Mouse (Mus musculus): ENCODE measurements around the gene Celf1.
"Not testable (repeated sequence)": the region's sequence is repeated elsewhere in the genome, so short reads cannot be mapped to it uniquely, and the experiment has no call there.

The Celf1 gene

DNA sequence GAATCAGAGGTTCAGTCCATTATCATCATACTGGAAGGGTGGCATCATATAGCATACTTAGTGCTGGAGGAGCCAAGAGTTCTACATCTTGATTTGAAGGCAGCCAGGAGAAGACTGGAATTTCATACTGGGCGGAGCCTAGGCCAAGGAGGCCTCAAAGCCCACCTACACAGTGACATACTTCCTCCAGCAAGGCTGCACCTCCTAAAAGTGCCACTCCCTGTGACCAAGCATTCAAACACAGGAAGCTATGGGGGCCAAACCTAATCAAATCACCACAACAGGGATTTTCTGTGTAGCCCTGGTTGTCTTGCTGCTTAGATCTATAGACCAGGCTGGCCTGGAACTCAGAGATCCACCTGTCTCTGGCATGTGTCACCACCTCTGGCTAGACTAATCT lies 83.8 kb downstream of the Celf1 start:
- no peak for DNase-seq

DNA sequence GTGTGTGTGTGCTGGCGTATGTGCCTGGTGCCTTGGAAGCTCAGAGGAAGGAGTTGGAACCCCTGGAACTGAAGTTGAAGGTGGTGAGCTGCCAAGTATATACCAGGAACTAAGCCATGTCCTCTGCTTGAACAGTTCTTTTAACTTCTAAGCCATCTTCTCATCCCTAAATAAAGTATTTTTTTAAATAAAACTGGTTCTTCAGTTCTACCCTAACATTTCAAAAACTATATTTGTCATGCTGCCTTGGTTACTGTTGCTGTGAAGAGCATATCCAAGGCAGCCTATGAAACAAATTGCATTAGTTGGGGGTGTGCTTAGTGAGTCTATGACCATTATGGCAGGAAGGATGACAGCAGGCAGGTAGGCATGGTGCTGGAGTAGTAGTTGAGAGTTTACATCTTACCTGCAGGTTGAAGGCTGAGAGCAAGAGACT lies 84.9 kb downstream of the Celf1 start:
- no peak for DNase-seq

DNA sequence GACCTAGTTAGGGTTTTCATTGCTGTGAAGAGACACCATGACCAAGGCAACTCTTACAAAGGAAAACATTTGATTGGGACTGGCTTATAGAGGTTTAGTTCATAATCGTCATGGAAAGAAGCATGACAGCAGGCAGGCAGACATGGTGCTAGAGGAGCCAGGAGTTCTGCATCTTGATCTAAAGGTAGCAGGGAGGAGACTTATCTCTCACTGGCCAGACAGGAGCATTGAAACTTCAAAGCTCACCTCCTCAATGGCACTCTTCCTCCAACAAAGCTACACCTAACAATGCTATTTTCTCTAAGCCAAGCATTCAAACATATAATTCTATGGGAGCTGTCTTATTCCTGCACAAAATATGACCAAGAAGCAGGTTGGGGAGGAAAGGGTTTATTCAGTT lies 86.3 kb downstream of the Celf1 start:
- DNase-seq, result no peak

DNA sequence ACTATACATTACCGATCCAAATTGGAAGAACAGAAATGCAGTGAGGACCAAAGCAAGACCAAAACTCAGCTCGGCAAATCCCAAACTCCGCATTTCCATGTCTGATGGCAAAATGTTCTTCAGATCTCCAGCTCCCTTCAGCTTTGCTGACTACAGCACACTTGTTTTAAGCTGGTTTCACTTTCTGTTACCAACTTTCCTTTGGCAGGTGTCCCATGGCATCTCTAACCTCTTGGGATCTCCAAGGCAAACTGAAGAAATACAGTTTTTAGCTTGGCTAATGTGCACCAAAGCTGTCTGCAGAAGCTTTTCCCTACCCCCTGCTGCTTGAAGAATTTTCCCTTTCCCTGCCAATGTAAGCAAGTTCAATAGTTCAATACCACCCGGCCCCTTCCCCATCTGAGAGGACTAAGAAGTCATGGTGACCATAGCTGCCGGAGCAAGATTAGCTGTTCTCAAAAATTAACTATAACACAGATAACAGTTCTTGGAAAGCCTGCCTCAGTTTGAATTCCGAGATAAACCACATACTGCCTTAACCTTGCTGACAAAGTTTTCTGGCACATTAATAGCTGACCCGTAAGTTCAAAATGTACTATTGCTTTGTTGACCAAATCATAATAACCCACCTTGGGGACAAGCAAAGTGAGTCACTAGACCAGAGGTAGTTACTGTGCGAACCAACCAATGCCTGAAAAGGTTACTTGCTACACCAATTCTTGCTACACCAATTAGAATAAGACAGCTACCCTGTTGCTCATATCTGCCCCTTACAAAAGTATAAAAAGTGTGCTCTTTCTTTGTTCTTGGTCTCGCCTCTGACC lies 87.4 kb downstream of the Celf1 start:
- DNase-seq, result peak in 1 of 2 experiments; percentile 28

DNA sequence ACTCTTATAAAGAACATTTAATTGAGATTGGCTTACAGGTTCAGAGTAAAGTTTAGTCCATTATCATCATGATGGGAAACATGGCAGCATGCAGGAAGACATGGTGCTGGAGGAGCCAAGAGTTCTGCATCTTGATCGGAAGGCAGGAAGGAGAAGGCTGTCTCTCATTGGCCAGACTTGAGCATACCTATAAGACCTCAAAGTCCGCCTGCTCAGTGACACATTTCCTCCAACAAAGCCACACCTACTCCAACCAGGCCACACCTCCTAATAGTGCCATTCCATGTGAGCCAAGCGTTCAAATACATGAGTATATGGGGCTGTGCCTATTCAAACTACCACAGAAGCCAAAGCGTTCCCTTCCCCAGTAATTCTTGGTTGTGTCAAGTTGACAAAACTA lies 91.0 kb downstream of the Celf1 start:
- no peak for DNase-seq

DNA sequence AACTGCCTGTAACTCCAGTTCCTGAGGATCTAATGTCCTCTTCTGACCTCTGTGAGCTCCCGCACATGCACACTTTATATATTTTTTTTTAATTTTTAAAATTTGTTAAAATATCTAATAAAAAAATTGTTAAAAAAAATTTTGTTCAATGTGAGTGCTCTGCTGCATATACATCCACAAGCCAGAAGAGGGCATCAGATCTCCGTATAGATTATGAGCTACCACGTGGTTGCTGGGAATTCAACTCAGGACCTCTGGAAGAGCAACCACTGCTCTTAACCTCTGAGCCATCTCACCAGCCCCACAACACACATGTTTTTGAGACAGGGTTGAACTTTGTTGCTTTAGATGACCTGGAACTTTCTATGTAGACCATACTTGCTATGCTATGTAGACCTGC lies 92.8 kb downstream of the Celf1 start:
- DNase-seq, result no peak

DNA sequence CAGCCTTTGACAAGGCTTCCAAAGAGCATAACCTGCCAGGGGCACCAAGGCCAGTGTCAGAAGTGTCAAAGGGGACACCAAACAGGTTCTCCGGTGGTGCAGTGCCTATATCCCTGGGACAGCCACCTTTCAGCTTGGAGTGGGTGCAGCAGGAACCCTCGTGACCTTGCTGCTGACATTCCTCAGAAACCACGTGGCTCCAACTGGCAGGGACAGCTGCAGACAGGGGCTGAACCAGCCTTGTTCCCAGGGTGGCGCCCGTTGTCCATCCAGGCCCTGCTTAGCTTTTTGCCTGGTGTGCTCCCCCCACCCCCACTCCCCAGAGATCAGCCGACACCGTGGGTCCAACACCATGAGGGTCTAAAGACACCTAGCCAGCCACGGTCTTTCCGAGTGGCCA lies 95.2 kb downstream of the Celf1 start, which contains the start of gene Rapsn:
TSS of gene Rapsn (plus strand) at position 236 of the 400 bp plus-strand sequence.
- DNase-seq, result no peak

DNA sequence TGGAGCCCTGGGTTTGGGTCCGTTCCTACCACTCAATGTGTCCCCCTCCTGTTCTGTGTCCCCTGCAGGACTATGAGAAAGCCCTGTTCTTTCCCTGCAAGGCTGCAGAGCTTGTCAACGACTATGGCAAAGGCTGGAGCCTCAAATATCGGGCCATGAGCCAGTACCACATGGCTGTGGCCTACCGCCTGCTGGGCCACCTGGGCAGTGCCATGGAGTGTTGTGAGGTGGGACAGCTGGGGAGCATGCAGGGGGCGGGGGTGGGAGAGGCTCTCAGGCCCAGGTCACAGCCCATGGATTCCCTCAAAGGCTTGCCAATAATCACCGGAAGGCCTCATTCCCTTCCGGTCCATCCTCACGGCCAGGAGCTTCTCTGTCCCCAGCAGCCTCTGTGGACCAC lies 101.6 kb downstream of the Celf1 start:
- peak; percentile 27 to 53 for DNase-seq

DNA sequence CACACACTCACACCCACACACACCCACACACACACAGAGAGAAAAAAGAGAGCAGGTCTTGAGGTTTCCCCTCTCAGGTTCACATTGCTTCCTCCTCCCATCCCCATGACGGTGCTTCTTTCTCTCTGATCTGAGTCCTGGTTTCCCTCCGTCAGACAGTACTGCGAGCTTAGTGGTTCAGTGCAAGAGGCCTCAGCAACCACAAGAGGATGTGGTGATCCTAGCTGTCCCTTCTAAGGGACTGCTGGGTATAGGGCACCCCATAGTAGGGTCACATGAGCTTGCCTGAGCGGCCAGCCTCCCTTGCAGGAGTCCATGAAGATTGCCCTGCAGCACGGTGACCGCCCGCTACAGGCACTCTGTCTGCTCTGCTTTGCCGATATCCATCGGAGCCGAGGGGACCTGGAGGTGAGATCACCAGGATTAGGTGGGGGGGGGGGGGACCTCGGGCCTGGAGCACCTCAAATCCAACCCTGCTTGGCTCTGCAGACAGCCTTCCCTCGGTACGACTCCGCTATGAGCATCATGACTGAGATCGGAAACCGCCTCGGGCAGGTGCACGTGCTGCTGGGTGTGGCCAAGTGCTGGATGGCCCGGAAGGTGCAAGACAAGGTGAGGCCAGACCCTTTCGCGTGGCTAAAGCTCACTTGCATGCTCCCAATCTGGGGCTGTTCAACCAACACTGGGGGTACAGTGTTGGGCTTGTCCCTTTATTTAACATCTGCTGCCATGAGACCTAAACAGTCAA lies 102.6 kb downstream of the Celf1 start:
- no peak for DNase-seq

DNA sequence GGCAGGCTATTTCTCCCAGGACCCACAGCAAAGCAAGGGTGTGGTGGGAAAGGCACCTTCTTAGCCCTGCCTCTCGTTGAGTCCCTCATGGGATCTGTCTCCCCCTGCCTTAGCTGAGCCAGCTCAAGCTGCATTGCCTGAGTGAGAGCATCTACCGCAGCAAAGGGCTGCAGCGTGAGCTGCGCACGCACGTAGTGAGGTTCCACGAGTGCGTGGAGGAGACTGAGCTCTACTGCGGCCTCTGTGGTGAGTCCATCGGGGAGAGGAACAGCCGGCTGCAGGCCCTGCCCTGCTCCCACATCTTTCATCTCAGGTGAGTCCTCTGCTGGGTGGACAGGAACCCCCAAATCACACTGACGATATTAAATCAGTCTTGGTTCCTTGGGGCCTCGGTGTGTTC lies 104.5 kb downstream of the Celf1 start:
- DNase-seq, result no peak

DNA sequence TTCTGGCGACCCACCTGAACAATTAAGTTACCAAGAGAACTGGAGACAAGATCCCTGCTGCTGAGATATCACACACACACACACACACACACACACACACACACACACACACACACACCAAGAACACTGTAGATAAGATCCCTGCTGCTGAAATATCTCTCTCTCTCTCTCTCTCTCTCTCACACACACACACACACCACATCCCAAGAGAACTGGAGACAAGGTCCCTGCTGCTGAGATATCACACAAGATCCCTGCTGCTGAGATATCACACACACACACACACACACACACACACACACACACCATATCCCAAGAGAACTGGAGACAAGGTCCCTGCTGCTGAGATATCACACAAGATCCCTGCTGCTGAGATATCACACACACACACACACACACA lies 105.6 kb downstream of the Celf1 start:
- DNase-seq, result not testable (repeated sequence)

DNA sequence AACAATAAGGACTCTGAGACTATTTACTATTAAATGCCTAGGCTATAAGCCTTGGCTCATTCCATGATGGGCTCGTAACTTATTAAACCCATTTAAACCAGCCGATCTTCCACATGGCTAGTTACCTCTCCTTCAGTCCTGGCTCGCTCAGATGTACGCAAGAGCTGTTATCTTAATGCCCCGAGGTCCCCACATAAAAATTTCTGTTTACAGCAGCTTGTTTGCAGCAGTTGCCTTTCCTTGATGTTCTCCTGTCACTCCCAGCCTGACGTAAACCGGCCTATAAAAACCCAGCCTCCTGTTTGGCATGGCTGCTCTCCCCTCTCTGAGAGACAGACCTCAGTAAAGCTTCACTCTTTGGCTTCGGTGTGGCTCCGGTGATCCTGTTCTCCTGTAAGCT lies 107.2 kb downstream of the Celf1 start:
- DNase-seq, result no peak

DNA sequence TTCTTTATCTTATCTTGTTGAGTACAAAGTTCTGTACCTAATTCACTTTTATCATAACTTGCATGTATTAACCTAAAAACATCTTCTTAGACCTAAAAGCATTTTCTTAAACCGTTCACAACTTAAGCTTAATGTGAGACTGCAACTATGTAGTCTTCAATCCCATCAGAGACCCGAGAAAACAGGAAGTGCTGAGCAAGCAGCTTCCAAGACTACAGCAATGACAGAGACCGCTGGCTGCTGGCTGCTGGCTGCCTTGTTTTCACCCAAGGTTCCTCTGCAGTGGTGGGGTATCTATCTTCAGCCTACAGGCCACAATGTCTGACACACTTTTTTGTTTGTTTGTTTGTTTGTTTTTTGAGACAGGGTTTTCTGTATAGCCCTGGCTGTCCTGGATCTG lies 111.7 kb downstream of the Celf1 start:
- no peak for DNase-seq

DNA sequence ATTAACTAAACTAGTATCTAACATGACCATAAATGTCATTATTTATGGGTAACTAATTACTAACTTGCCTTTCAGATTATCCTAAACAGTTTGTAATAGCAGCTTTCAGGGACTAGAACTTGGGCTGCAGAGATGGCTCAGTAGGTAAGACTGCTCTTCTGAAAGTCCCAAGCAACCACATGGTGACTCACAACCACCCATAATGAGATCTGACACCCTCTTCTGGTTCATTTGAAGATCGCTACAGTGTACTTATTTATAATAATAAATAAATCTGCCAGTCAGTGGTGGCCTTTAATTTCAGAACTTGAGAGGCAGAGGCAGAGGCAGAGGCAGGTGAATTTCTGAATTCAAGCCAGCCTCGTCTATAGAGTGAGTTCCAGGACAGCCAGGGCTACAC lies 112.6 kb downstream of the Celf1 start:
- DNase-seq, result no peak

DNA sequence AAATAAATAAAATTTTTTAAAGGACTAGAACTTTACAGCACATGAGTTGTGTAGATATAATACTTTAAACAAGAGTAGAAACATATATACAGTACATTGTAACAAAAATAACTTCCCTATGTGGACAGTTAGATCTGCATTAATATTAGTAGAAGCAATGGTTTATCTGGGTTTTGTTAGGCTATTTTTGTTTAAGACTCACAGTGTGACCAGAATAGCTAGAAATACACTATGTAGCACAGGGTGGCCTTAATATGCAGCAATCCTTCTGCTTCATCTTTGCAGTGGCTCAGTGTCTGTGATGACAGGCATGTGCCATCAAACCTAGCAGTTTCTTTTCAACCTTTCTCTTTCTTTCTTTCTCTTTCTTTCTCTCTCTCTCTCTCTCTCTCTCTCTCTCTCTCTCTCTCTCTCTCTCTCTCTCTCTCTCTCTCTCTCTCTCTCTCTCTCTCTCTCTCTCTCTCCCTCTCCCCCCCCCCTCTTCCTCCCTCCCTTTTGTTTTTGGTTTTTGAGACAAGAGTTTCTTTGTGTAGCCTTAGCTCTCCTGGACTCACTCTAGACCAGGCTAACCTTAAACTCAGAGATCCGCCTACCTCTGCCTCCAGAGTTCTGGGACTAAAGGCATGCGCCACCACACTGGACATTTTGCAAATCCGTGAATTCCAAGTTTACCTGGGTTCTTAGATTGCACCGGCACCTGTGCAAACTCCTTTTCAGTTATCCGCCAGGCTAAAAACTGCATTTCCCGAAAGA lies 113.2 kb downstream of the Celf1 start:
- DNase-seq, result no peak

DNA sequence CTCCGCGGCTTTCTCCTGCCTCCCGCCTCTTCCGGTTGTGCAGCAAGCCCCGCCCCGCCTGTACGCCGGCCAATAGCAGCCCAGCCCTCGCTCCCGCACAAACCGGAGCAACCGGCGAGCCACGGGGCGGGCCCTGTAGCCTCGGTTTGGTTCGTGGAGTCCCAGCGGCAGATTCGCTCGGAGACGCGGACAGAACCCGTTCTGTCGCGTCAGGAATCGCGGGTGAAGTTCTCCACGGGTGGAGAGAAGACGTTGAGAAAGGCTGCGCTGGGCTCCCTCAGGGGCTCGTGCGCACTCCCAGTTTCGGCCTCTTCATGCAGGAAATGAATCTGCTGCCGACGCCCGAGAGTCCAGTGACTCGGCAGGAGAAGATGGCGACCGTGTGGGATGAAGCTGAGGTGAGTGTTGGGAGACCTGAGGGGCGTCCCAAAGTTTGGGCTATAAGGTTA lies 113.8 kb downstream of the Celf1 start, which contains the start of gene Psmc3:
TSS of gene Psmc3 (plus strand) at position 76 of the 449 bp plus-strand sequence.
- DNase-seq, result peak; percentile 99 to 100

DNA sequence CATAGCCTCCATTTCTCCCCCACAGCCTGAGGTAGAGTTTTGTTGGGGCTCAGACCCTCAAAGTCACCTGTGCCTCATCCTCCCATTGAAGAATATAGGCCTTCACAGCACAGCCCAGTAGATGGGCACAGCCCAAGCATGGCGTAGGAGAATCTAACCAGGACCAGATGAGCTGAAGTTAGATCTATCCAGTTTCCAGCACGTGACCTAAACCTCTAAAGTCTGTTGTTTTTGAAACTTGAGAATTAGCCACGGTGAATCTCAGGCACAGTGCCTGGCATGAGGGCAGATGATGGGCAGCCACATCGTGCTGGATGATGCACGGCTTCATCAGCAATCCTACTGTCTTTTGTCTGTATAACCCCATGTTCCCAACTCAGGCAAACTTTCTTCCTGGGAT lies 118.3 kb downstream of the Celf1 start:
- DNase-seq, result no peak

DNA sequence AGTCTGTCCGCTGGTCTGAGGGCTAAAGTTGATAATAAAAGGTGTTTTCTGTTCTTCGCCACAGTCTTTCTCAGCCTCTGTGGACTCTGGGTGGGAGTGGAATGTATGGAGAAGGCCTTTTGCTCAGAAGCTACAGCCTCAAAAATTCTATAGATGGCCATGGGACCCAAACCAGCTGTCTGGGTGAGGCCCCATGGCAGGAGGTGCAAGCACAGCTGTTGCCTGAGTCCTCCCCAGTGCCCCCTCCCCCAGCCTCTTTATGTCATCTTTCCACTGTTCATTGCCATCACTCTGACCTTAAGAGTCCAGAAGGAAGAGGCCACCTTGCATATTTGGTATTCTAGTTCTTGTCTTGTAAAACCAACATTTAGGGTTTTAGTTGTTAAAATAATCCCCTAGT lies 119.2 kb downstream of the Celf1 start:
- DNase-seq, result no peak

DNA sequence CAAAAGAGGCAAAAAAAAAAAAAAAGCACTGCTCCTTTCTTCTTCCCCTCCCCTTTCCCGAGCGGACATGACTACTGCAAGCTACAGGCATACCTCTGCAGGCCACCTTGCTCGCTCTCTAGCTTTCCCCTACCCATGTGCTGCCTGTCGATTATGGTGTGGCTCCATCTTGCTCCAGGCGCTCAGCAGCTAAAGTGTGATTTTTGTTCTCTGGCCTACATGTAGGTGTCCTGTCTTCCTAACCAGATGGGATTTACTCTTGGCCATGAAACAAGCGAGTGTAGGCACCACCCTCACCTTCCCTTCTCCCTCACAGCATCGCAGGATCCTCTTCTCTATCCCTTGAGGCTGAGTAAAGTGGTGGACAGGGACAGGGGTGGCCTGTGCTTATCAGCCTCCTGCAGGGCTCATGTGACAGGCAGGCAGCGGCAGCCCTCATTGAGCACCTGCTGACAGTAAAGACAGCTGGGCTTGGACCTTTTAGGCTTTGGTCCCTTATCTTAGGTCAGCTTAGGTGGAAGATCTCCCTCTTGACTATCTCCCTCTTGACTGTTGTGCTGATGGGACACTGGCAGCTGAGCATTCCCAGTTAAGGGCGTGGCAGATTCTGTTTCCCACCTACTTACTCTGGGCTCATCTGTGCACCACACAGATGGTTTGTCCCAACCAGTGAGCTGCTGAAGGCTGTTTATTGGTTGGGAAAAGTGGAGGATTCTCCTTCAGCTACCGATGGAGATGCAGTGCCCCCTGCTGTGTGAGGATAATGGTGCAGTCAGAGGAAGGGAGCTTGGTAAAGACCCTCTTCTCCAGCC lies 120.6 kb downstream of the Celf1 start:
- DNase-seq, result peak; percentile 63 to 66

DNA sequence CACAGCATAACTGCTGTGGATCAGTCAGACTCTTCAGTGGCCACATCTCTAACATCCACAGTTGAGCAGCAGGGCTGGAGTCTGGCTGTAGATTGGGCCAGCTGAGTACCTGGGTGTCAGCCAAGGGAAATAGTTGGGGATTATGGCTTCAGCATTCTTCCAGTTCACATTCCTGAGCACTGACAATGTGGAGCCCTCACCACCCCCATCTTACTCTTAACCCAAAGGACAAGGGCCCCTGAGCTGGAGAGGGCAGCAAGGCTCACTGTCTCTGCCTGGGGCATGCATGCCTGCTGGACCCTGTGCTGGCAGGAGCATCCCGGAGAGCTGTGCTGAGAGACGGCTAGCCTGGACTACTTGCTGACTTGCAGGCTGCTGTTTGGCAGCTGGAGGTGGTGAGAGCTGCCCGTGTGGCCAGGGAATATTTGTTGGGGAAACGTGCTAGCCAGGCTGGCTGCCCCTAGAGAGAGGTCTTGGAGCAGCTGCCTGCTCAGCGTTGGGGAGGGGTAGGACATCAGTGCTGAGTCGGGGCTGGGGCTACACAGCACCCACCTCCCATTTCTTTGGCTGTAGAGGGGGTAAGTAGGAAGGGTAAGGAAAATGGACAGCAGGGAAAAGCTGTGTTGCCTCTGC lies 121.8 kb downstream of the Celf1 start:
- no peak for DNase-seq

DNA sequence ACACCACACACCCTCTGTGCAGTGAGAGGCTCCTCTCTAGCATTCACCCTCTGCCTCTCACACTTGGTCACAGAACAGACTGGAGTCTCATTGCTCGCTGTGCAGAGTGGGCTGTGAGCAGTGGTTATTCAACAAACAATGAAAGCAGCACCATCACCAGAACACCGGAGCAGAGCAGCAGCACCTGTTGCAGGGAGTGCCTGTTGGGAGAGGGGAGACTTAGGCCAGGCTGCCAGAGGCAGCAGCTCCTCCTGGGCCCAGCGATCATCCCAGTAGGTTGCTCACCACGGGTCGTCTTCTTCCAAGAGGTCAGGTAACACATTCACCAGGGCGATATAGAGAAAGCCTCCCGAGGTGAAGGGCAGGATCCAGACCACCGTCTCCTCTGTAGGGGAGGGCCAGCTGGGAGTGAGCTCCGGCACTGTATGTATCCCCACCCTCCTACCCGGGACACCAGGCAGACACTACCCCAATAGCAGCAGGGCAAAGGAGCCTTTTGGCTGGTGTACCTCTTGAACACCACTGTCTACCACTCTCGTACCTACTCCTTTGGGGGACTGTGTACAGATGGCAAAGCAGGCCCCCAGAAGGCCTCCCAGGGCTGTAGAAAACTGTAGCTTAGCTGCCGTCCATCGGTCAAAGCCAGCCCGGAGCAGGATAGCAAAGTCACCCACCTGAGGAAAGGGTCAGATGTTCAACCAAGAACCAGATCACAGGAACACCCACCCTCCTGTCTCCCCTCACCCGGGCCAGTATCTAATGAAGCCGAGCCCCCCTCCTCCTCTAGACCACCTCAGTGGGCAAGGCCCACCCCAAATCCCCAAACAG lies 122.8 kb downstream of the Celf1 start:
- no peak for DNase-seq

Data from cerebellum, postnatal 10 days (tissue).